Mouse (Mus musculus) intestine, postnatal 0 days (tissue): ENCODE data around the gene Ppm1b. TPM values are rescaled to one million over a fixed set of nuclear protein-coding genes. Genes with fewer than 3 reads are reported as not detected.
A peak's percentile ranks its signal among the peaks of the same experiment; 100 is the strongest.
"Not testable (repeated sequence)": the region's sequence is repeated elsewhere in the genome, so short reads cannot be mapped to it uniquely, and the experiment has no call there.

Experiments
- ATAC-seq: fragments of 200-750 bp; cut with Nextera tagmentation; 2 replicates; pipeline ENCODE4 v1.8.0; 2017; ENCODE audit warnings: mild to moderate bottlenecking, moderate TSS enrichment, moderate library complexity
- H3K27ac ChIP-seq: fragments of 300-500 bp; sonication (generic); 2 replicates; pipeline ENCODE4 v1.5.1; 2014; ENCODE audit warnings: mild to moderate bottlenecking, low read depth, low read length, moderate library complexity
- H3K27me3 ChIP-seq: fragments of 300-500 bp; sonication (generic); replicated peaks from 2 replicates; pipeline ENCODE4 v1.6.1; 2014; ENCODE audit warnings: low read length, mixed read lengths; ENCODE audit not compliant: control insufficient read depth, insufficient read depth
- H3K36me3 ChIP-seq: fragments of 300-500 bp; sonication (generic); 2 replicates; pipeline ENCODE4 v1.6.1; 2014; ENCODE audit warnings: mild to moderate bottlenecking, moderate library complexity; ENCODE audit not compliant: control insufficient read depth, insufficient read depth
- H3K4me1 ChIP-seq: fragments of 300-500 bp; sonication (generic); replicated peaks from 2 replicates; pipeline ENCODE4 v1.6.1; 2014; ENCODE audit warnings: antibody characterized with exemption, low read length, mixed read lengths; ENCODE audit not compliant: control insufficient read depth, insufficient read depth
- H3K4me2 ChIP-seq: fragments of 300-500 bp; sonication (generic); replicated peaks from 2 replicates; pipeline ENCODE4 v1.6.1; 2014; ENCODE audit warnings: low read depth, mild to moderate bottlenecking, moderate library complexity
- H3K4me3 ChIP-seq: fragments of 300-500 bp; sonication (generic); 2 replicates; pipeline ENCODE4 v1.5.1; 2014; ENCODE audit warnings: low read depth, low read length
- H3K9ac ChIP-seq: fragments of 300-500 bp; sonication (generic); 2 replicates; pipeline ENCODE4 v1.6.1; 2014; ENCODE audit warnings: mild to moderate bottlenecking, low read depth, low read length
- H3K9me3 ChIP-seq: fragments of 300-500 bp; sonication (generic); 2 replicates; pipeline ENCODE4 v1.6.1; 2016; ENCODE audit warnings: mixed run types; ENCODE audit not compliant: control insufficient read depth
- CTCF ChIP-seq: sonication (generic); IDR thresholded peaks from 2 replicates; pipeline ENCODE4 v1.5.1; 2016; ENCODE audit warnings: low read depth, mild to moderate bottlenecking, control low read depth, antibody characterized with exemption, moderate library complexity
- WGBS: fragments of 180-500 bp; shearing (Covaris S2); extraction: QIAGEN DNeasy Blood & Tissue Kit; methylation state at CpG from one replicate; pipeline ENCODE4 v1.1.7; 2014; 5-methylcytosine and 5-hydroxymethylcytosine counted together
- polyA plus RNA-seq: library from polyadenylated mRNA; unstranded; fragments of >200 nt; fragmentation: Nextera tagmentation; extraction: Ambion mirVana; gene quantifications from 2 replicates; pipeline ENCODE4 v1.2.1, GENCODE M21; 2015

The Ppm1b gene
- polyA plus RNA-seq, 1 experiment from 2014 or later: 59.2 TPM

DNA sequence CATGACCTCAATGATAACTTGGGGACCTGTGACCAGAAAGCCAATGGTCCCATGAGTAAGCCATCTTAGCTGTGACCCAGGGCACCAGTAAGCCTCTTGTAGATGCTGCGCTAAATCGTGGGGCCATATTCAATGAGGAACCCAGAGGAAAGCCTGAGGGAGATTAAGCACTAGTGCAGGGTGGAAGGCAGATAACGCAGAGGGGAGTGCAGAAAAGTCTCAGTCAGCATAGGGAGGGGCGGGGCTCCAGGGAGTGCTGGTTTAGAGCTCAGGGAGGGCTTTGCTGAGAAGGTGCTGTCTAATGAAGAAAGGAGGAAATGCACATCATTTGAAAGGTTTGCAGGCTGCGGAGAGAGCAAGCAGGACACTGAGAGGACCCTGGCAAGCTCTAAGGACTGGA lies 22.6 kb upstream of the Ppm1b start:
- Histone ChIP-seq H3K4me3 (no peak overlapping the region), H3K4me1 (0 out of 2 replicates have a peak, but pooled peaks cover 4% of the 10 kb centered on the region), H3K4me2 (no peak overlapping the region), H3K27ac (peak overlapping the region; percentile 35; the same call in 1 of the 2 replicates), H3K9ac (no peak overlapping the region), H3K9me3 (peaks cover 5% of the 10 kb centered on the region; the same call in 1 of the 2 replicates), H3K27me3 (no peaks in the 10 kb centered on the region), H3K36me3 (no peaks in the 10 kb centered on the region)
- 43% methylated on average over 5 of the region's 5 CpGs for WGBS
- TF ChIP-seq CTCF: no peak
- ATAC-seq: no peak; the same call in 1 of the 2 replicates

- H3K36me3 ChIP-seq, H3K27ac ChIP-seq, H3K9me3 ChIP-seq, H3K9ac ChIP-seq, H3K27me3 ChIP-seq, H3K4me1 ChIP-seq, H3K4me3 ChIP-seq: not testable (repeated sequence)
- H3K4me2 ChIP-seq: peak overlapping the region; percentile 21; the same call in 1 of the 2 replicates
- peak; percentile 63 for ATAC-seq
- 35% methylated on average over 4 of the region's 4 CpGs for WGBS
Measured at GRCm38 (mm10) chr17:84935620-84936019, 20.9 kb upstream of the Ppm1b start.

DNA sequence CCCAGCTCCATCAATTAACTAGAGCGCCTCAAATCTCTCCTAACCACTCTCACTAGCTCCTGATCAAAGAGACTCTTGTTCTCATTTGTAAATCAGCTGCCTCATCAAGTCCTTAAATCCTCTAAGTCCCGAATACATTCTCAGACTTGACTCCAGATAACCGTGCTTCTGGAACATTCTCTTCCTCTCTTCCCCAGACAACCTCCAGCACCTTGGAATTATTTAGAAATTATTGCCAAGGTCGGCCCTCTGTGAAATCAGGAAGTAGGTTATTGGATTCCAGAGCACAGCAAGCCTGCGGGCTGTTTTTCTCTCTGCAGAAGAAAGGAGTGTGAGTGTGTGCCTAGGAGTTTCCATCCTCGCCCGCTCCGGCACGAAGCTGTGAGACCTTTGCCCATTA lies 20.2 kb upstream of the Ppm1b start:
- no peak overlapping the region for H3K4me3 ChIP-seq
- WGBS: 28% methylated on average over 9 of the region's 9 CpGs
- H3K9ac ChIP-seq: no peak overlapping the region
- peak overlapping the region; percentile 7; the same call in 1 of the 2 replicates for H3K27ac ChIP-seq
- no peak overlapping the region; the same call in 1 of the 2 replicates for H3K4me2 ChIP-seq
- 0 out of 2 replicates have a peak, but pooled peaks cover 4% of the 10 kb centered on the region for H3K4me1 ChIP-seq
- H3K9me3 ChIP-seq: peaks cover 5% of the 10 kb centered on the region; the same call in 1 of the 2 replicates
- ATAC-seq: no peak
- no peaks in the 10 kb centered on the region for H3K27me3 ChIP-seq
- no peak for TF ChIP-seq CTCF
- no peaks in the 10 kb centered on the region for H3K36me3 ChIP-seq

DNA sequence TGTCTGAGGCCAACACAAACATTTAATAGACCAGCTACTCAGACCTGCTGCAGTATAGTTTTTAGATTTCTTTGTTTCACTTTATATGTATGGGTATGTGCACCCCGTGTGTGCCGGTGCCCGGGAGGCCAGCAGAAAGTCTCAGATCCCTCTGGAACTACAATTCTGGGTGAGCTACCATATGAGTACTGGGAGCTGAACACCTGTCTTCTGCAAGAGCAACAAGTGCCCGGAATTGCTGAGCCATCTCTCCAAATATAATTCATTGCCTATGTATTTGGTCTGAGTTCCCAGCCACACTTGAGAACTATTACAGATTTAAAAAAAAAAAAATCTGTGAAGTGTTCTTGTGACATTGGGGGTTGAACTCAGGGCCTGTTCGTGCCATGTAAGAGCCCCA lies 19.7 kb upstream of the Ppm1b start:
- TF ChIP-seq CTCF: no peak
- no peaks in the 10 kb centered on the region for H3K36me3 ChIP-seq
- ATAC-seq: no peak
- H3K9me3 ChIP-seq: peaks cover 5% of the 10 kb centered on the region; the same call in 1 of the 2 replicates
- no peak overlapping the region for H3K27ac ChIP-seq
- WGBS: 79% methylated on average over 5 of the region's 5 CpGs
- no peak overlapping the region for H3K9ac ChIP-seq
- H3K27me3 ChIP-seq: no peaks in the 10 kb centered on the region
- no peak overlapping the region for H3K4me2 ChIP-seq
- H3K4me1 ChIP-seq: 0 out of 2 replicates have a peak, but pooled peaks cover 4% of the 10 kb centered on the region
- H3K4me3 ChIP-seq: no peak overlapping the region

- Histone ChIP-seq H3K9me3 (peaks cover under 1% of the 10 kb centered on the region; the same call in 1 of the 2 replicates), H3K36me3 (no peaks in the 10 kb centered on the region), H3K4me2 (no peak overlapping the region), H3K4me1 (0 out of 2 replicates have a peak, but pooled peaks cover 4% of the 10 kb centered on the region), H3K27ac (no peak overlapping the region), H3K9ac (no peak overlapping the region), H3K4me3 (no peak overlapping the region), H3K27me3 (no peaks in the 10 kb centered on the region)
- TF ChIP-seq CTCF: no peak
- 88% methylated on average over 7 of the region's 7 CpGs for WGBS
- no peak for ATAC-seq
Measured at GRCm38 (mm10) chr17:84937220-84937619, 19.3 kb upstream of the Ppm1b start.

GRCm38 (mm10) chr17:84938215-84938614 lies 18.3 kb upstream of the Ppm1b start:
- H3K4me2 ChIP-seq: no peak overlapping the region
- 0 out of 2 replicates have a peak, but pooled peaks cover 4% of the 10 kb centered on the region for H3K4me1 ChIP-seq
- ATAC-seq: no peak
- H3K27ac ChIP-seq: no peak overlapping the region
- no peak overlapping the region for H3K9ac ChIP-seq
- H3K4me3 ChIP-seq: no peak overlapping the region
- peak; percentile 36 for TF ChIP-seq CTCF
- no peaks in the 10 kb centered on the region; the same call in 1 of the 2 replicates for H3K9me3 ChIP-seq
- no peaks in the 10 kb centered on the region for H3K27me3 ChIP-seq
- 97% methylated on average over 4 of the region's 4 CpGs for WGBS
- no peaks in the 10 kb centered on the region for H3K36me3 ChIP-seq
